Mouse (Mus musculus) ES-E14 (cell line): Measurements from ENCODE around the gene Ctps2. TPM values are rescaled to one million over a fixed set of nuclear protein-coding genes. Genes with fewer than 3 reads are reported as not detected.
A peak's percentile ranks its signal among the peaks of the same experiment; 100 is the strongest.

Experiments
- DNase-seq: peaks from one replicate; pipeline ENCODE4 v3.0.0-alpha.2; 2013; ENCODE audit warnings: low read depth, low spot score
- H3K27ac ChIP-seq: 2 replicates; pipeline ENCODE4 v1.5.1; 2012; ENCODE audit warnings: low read depth, mild to moderate bottlenecking, low read length, moderate library complexity, mixed read lengths; ENCODE audit not compliant: poor library complexity, insufficient read depth, severe bottlenecking
- H3K36me3 ChIP-seq: 2 replicates; pipeline ENCODE4 v1.6.1; 2012; ENCODE audit warnings: mild to moderate bottlenecking, low read length, moderate library complexity, mixed read lengths; ENCODE audit not compliant: control insufficient read depth, poor library complexity, insufficient read depth, severe bottlenecking
- H3K4me1 ChIP-seq, 2 experiments: fragments of 150-350 bp in 1 of 2; sonication (generic) in 1 of 2; 2 replicates each; pipeline ENCODE4 v1.6.1; 2012; ENCODE audit warnings: low read length in 2 of 2, mild to moderate bottlenecking in 1 of 2, mixed read lengths in 1 of 2; ENCODE audit not compliant: control insufficient read depth in 2 of 2, insufficient read depth in 2 of 2, poor library complexity in 1 of 2
- H3K4me3 ChIP-seq, 2 experiments: fragments of 150-350 bp in 1 of 2; sonication (generic) in 1 of 2; 2 replicates each; pipeline ENCODE4 v1.5.1; 2012; ENCODE audit warnings: low read length in 2 of 2, low read depth in 1 of 2, mild to moderate bottlenecking in 1 of 2, mixed read lengths in 1 of 2; ENCODE audit not compliant: insufficient read depth in 1 of 2, poor library complexity in 1 of 2, severe bottlenecking in 1 of 2
- H3K9ac ChIP-seq: 2 replicates; pipeline ENCODE4 v1.6.1; 2012; ENCODE audit warnings: low read depth, mild to moderate bottlenecking, low read length, mixed read lengths; ENCODE audit not compliant: poor library complexity, insufficient read depth, severe bottlenecking
- H3K9me3 ChIP-seq: fragments of 150-350 bp; sonication (generic); 2 replicates; pipeline ENCODE4 v1.6.1; 2012; ENCODE audit warnings: low read depth, mild to moderate bottlenecking, low read length; ENCODE audit not compliant: control insufficient read depth, insufficient read depth
- CHD2 ChIP-seq: IDR thresholded peaks from 2 replicates; pipeline ENCODE4 v1.6.1; 2014; ENCODE audit warnings: mild to moderate bottlenecking, low read depth, low read length, inconsistent platforms
- HCFC1 ChIP-seq: IDR thresholded peaks from 2 replicates; pipeline ENCODE4 v1.6.1; 2012; ENCODE audit warnings: low read length, inconsistent platforms, borderline replicate concordance; ENCODE audit not compliant: insufficient read depth
- MAFK ChIP-seq: IDR thresholded peaks from 2 replicates; pipeline ENCODE4 v1.6.1; 2014; ENCODE audit warnings: mild to moderate bottlenecking, low read depth, low read length, inconsistent platforms; ENCODE audit not compliant: insufficient read depth
- ZC3H11A ChIP-seq: IDR thresholded peaks from 2 replicates; pipeline ENCODE4 v1.6.1; 2012; ENCODE audit warnings: low read depth, mild to moderate bottlenecking, inconsistent platforms, low read length, borderline replicate concordance
- ZNF384 ChIP-seq: IDR thresholded peaks from 2 replicates; pipeline ENCODE4 v1.6.1; 2012; ENCODE audit warnings: low read depth, low read length, inconsistent platforms
- in situ Hi-C, 2 experiments: fragments of 600-800 bp; cut with MboI; formaldehyde crosslinking; loops; one replicate each; pipeline ENCODE4 v1.15.1; 2025; ENCODE audit warnings: low sequenced_read_pairs in 2 of 2, inconsistent platforms in 1 of 2; ENCODE audit not compliant: unreplicated experiment in 2 of 2
- total RNA-seq: library from RNA; depleted of rRNA; stranded (reverse); fragments of 300-350 nt; gene quantifications from 2 replicates; pipeline ENCODE4 v1.2.3, GENCODE M21; 2012; rRNA removed

Ctps2 gene
- total RNA-seq: 15.1 and 23.4 TPM in 2 replicates

GRCm38 (mm10) chrX:162900938-162901337 is at the start of gene Ctps2:
Gene Ctps2, plus strand, starts transcription at chrX:162901238.
- no peak for DNase-seq
- Histone ChIP-seq H3K9me3 (no peaks in the 10 kb centered on the region), H3K4me3 (peak within 1 kb of the TSS; percentile 78 to 87), H3K4me1 (0 out of 4 replicates have a peak, but pooled peaks cover 0 to 2% of the 10 kb centered on the region in 2 experiments), H3K9ac (peak within 1 kb of the TSS; percentile 82), H3K36me3 (no peaks in the 10 kb centered on the region), H3K27ac (peak within 1 kb of the TSS; percentile 63; the same call in 1 of the 2 replicates)
- in situ Hi-C loops: no loop called here
- TF ChIP-seq HCFC1: no peak
- no peak for TF ChIP-seq MAFK
- no peak for TF ChIP-seq ZC3H11A
- TF ChIP-seq CHD2: no peak
- no peak for TF ChIP-seq ZNF384

DNA sequence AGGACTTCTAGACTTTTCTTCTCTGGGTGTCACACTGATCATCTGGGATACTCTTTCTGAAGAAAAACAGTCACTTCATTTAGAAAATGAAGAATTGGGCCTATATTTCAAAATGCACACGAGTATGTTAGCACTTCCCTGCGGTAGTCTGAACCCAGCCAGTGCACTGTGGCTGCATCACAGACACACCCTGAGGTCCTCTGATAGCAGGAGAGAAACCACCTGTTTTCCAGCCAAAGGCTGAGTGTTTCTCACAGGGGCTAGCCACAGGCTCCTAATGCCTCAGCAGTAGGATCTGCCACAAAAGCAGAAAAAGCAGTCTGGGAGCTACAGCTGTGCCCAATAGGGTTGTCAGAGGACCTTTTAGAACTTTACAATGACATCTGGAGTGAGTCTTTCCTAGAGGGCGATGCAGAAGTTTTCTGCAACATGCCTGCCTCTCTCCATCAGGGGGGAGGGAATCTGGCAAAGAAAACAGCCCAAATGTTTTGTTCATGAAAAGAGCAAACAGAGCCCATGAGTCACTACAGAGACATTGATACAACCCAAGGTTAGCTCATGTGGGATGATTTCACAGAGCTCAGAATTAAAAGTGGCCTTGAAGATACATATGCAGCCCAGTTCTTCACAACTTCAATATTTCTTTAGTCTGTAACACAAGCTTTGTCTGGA is 32.6 kb upstream of the Ctps2 start:
- TF ChIP-seq HCFC1 (no peak), ZNF384 (no peak), CHD2 (no peak), ZC3H11A (no peak), MAFK (no peak)
- Histone ChIP-seq H3K4me3 (no peak overlapping the region), H3K4me1 (no peaks in the 10 kb centered on the region), H3K9me3 (no peaks in the 10 kb centered on the region), H3K27ac (no peak overlapping the region), H3K9ac (no peak overlapping the region), H3K36me3 (peaks cover 4% of the 10 kb centered on the region; the same call in 1 of the 2 replicates)
- no peak for DNase-seq
- in situ Hi-C loops: no loop called here

GRCm38 (mm10) chrX:162871734-162872517 is 29.1 kb upstream of the Ctps2 start:
- in situ Hi-C loops: no loop called here
- no peak for DNase-seq
- Histone ChIP-seq H3K4me3 (no peak overlapping the region), H3K9me3 (no peaks in the 10 kb centered on the region), H3K4me1 (no peaks in the 10 kb centered on the region), H3K9ac (no peak overlapping the region), H3K27ac (no peak overlapping the region), H3K36me3 (peaks cover 4% of the 10 kb centered on the region; the same call in 1 of the 2 replicates)
- TF ChIP-seq MAFK (no peak), ZC3H11A (no peak), ZNF384 (no peak), CHD2 (no peak), HCFC1 (no peak)

DNA sequence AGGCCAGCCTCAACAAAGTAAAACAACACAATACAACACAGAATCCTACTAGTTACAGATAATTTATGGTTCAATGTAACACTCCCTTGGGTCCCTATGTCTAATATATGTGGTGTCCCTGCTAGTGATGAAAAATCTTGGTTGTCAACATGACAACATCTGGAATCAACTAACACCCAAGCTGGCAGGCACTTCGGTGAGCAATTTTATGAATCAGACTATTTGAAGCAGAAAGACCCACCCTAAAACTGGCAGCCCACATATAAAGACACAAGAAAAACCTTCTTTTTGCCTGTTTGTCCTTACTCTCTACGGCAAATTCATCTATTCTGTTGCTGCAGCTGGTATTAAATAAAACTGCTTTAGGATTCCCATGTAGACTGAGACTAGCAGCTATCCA is 27.3 kb upstream of the Ctps2 start:
- Histone ChIP-seq H3K27ac (no peak overlapping the region), H3K9me3 (no peaks in the 10 kb centered on the region), H3K36me3 (peaks cover 4% of the 10 kb centered on the region; the same call in 1 of the 2 replicates), H3K9ac (no peak overlapping the region), H3K4me3 (no peak overlapping the region), H3K4me1 (no peaks in the 10 kb centered on the region)
- in situ Hi-C loops: no loop called here
- no peak for DNase-seq
- TF ChIP-seq HCFC1: no peak
